Mouse (Mus musculus) neural tube, embryonic 14.5 days (tissue): ENCODE measurements around the gene Ahcy. TPM values are rescaled to one million over a fixed set of nuclear protein-coding genes. Genes with fewer than 3 reads are reported as not detected.
"Not testable (repeated sequence)": the region's sequence is repeated elsewhere in the genome, so short reads cannot be mapped to it uniquely, and the experiment has no call there.

Experiments used
- ATAC-seq: fragments of 200-750 bp; cut with Nextera tagmentation; 2 replicates; pipeline ENCODE4 v1.8.0; 2017; ENCODE audit warnings: low read depth, mild to moderate bottlenecking, moderate TSS enrichment, moderate library complexity
- H3K27ac ChIP-seq: fragments of 300-500 bp; sonication (generic); 2 replicates; pipeline ENCODE4 v1.5.1; 2014; ENCODE audit warnings: low read depth, mild to moderate bottlenecking, control low read depth, low read length, moderate library complexity, mixed read lengths
- H3K27me3 ChIP-seq: fragments of 300-500 bp; sonication (generic); 2 replicates; pipeline ENCODE4 v1.6.1; 2014; ENCODE audit warnings: low read length; ENCODE audit not compliant: control insufficient read depth, insufficient read depth
- H3K36me3 ChIP-seq: fragments of 300-500 bp; sonication (generic); 2 replicates; pipeline ENCODE4 v1.6.1; 2014; ENCODE audit warnings: low read length, mixed read lengths; ENCODE audit not compliant: control insufficient read depth, insufficient read depth
- H3K4me1 ChIP-seq: fragments of 300-500 bp; sonication (generic); 2 replicates; pipeline ENCODE4 v1.6.1; 2014; ENCODE audit warnings: low read length; ENCODE audit not compliant: control insufficient read depth, insufficient read depth
- H3K4me2 ChIP-seq: fragments of 300-500 bp; sonication (generic); 2 replicates; pipeline ENCODE4 v1.6.1; 2014; ENCODE audit warnings: mild to moderate bottlenecking, low read depth, low read length, control low read depth
- H3K4me3 ChIP-seq: fragments of 300-500 bp; sonication (generic); 2 replicates; pipeline ENCODE4 v1.5.1; 2014; ENCODE audit warnings: low read depth, low read length, control low read depth, mixed read lengths
- H3K9ac ChIP-seq: fragments of 300-500 bp; sonication (generic); replicated peaks from 2 replicates; pipeline ENCODE4 v1.6.1; 2014; ENCODE audit warnings: low read depth, mild to moderate bottlenecking, control low read depth, low read length, mixed read lengths
- H3K9me3 ChIP-seq: fragments of 300-500 bp; sonication (generic); 2 replicates; pipeline ENCODE4 v1.6.1; 2016; ENCODE audit warnings: low read length; ENCODE audit not compliant: control insufficient read depth
- WGBS: fragments of 180-500 bp; shearing (Covaris S2); extraction: QIAGEN DNeasy Blood & Tissue Kit; methylation state at CpG from one replicate; pipeline ENCODE4 v1.1.7; 2014; 5-methylcytosine and 5-hydroxymethylcytosine counted together
- polyA plus RNA-seq: library from polyadenylated mRNA; unstranded; fragments of >200 nt; fragmentation: Nextera tagmentation; extraction: Ambion mirVana; gene quantifications from 2 replicates; pipeline ENCODE4 v1.2.1, GENCODE M21; 2014

Gene Ahcy
- polyA plus RNA-seq, 1 experiment from 2014 or later: 29.7 TPM

DNA sequence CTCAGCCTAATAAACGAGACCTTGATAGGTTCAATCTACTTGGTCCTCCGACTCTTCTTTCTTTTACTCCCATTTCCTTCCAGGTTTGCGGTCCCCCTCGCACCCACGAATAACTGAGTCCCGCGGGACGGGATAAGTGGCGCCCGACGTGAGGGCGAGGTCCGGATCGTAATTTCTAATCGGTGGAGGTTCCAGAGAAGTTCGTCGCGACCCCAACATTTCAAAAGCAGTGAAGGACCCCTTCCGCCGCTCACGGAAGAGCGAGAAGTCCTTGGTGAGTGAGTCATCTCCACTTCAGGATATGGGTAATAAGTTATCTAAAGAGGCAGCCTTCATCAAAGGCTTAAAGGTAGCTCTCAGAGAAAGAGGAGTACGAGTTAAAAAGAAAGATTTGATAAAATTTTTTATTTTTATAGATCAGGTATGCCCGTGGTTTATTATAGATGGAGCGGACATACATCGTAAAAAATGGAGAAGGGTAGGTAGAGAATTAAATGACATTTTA, 56.0 kb downstream of the Ahcy start, which contains the start of gene Gm14226:
Gene Gm14226, plus strand, starts transcription at position 16 of the 505 bp plus-strand sequence.
- Histone ChIP-seq H3K9ac (peak within 1 kb of the TSS; percentile 29; the same call in 1 of the 2 replicates), H3K27ac (peak within 1 kb of the TSS; percentile 69), H3K4me3 (peak within 1 kb of the TSS; percentile 31), H3K4me2 (peak within 1 kb of the TSS; percentile 87)
- not testable (repeated sequence) for H3K9me3 ChIP-seq, ATAC-seq, H3K4me1 ChIP-seq, H3K36me3 ChIP-seq, H3K27me3 ChIP-seq
- WGBS: 1% methylated on average over 23 of the region's 26 CpGs

- ATAC-seq, H3K27me3 ChIP-seq, H3K4me3 ChIP-seq, H3K9me3 ChIP-seq, H3K4me2 ChIP-seq, H3K4me1 ChIP-seq, H3K36me3 ChIP-seq, H3K27ac ChIP-seq, H3K9ac ChIP-seq: not testable (repeated sequence)
- WGBS: 15% methylated on average over 2 of the region's 9 CpGs
Measured at GRCm38 (mm10) chr2:155016751-155017150, 57.5 kb downstream of the Ahcy start.

- WGBS: 89% methylated on average over 6 of the region's 6 CpGs
- Histone ChIP-seq H3K9ac (no peak overlapping the region), H3K36me3 (no peaks in the 10 kb centered on the region), H3K27ac (no peak overlapping the region), H3K4me3 (no peak overlapping the region), H3K4me2 (no peak overlapping the region), H3K27me3 (no peaks in the 10 kb centered on the region), H3K4me1 (no peaks in the 10 kb centered on the region), H3K9me3 (no peaks in the 10 kb centered on the region)
- no peak for ATAC-seq
Measured at GRCm38 (mm10) chr2:155012991-155013390, 61.3 kb downstream of the Ahcy start.

DNA sequence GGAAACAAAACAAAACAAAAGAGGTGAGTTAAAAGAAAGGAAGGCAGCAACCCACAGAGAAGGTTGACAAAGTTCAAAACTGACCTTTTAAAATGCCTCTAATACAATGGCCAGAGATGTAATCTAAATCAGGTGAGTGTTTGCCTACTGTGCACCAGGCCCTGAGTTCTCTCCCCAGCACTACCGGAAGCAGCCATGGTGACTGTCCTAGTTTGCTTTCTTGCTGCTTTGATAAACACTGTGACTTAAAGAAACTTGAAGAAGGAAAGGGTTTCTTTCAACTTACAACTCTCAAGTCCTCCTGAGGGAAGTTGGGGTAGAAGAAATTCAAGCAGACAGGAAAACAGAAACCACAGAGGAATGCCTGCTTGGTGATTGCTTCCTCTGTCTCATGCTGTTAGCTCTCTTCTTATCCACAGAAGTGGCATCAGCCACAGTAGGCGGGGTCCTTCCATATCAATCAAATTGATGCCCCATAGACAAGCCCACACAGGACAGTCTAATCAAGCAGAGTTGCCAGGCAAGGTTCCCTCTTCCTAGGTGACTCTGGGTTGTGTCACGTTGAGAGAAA, 63.1 kb downstream of the Ahcy start:
- no peaks in the 10 kb centered on the region for H3K36me3 ChIP-seq
- H3K9ac ChIP-seq: no peak overlapping the region
- WGBS: 59% methylated on average over 3 of the region's 3 CpGs
- H3K4me3 ChIP-seq: no peak overlapping the region
- no peak overlapping the region for H3K27ac ChIP-seq
- no peak for ATAC-seq
- no peaks in the 10 kb centered on the region for H3K9me3 ChIP-seq
- H3K4me1 ChIP-seq: no peaks in the 10 kb centered on the region
- no peaks in the 10 kb centered on the region for H3K27me3 ChIP-seq
- no peak overlapping the region for H3K4me2 ChIP-seq

Other genes starting within 250 kb of the Ahcy start
- gene Eif2s2, start 181.6 kb downstream of the Ahcy start, polyA plus RNA-seq: 77.5 and 82.5 TPM in 2 replicates
- 0.42 and 0.46 TPM in 2 replicates for gene Gm14226, start 56.2 kb downstream of the Ahcy start, polyA plus RNA-seq
- gene Itch, start 59.0 kb upstream of the Ahcy start, polyA plus RNA-seq: 44.7 and 48.9 TPM in 2 replicates
- gene Dynlrb1, start 162.0 kb upstream of the Ahcy start, polyA plus RNA-seq: 769 and 889 TPM in 2 replicates
- gene Map1lc3a, start 201.8 kb upstream of the Ahcy start, polyA plus RNA-seq: 536 and 680 TPM in 2 replicates